Mouse (Mus musculus) liver, embryonic 14.5 days (tissue): Measurements from ENCODE around the gene Tmem106c. TPM values are rescaled to one million over a fixed set of nuclear protein-coding genes. Genes with fewer than 3 reads are reported as not detected.

ENCODE experiments used
- ATAC-seq: fragments of 200-750 bp; cut with Nextera tagmentation; 2 replicates; pipeline ENCODE4 v1.8.0; 2017; ENCODE audit warnings: moderate number of reproducible peaks, mild to moderate bottlenecking, moderate library complexity; ENCODE audit not compliant: insufficient read depth
- DNase-seq, 3 experiments: peaks; one replicate each; pipeline ENCODE4 v3.0.0-alpha.2; 2012 to 2013; ENCODE audit warnings: low read depth in 3 of 3, low spot score in 3 of 3
- H3K27ac ChIP-seq: fragments of 300-500 bp; sonication (generic); 2 replicates; pipeline ENCODE4 v1.5.1; 2014; ENCODE audit warnings: moderate library complexity, mild to moderate bottlenecking, control low read depth, inconsistent platforms
- H3K27me3 ChIP-seq: fragments of 300-500 bp; sonication (generic); 2 replicates; pipeline ENCODE4 v1.6.1; 2014; ENCODE audit warnings: mild to moderate bottlenecking, low read length, moderate library complexity; ENCODE audit not compliant: control insufficient read depth, insufficient read depth
- H3K36me3 ChIP-seq: fragments of 300-500 bp; sonication (generic); replicated peaks from 2 replicates; pipeline ENCODE4 v1.6.1; 2014; ENCODE audit warnings: low read depth; ENCODE audit not compliant: control insufficient read depth, insufficient read depth
- H3K4me1 ChIP-seq, 2 experiments: fragments of 200-500 bp in 1 of 2; fragments of 300-500 bp in 1 of 2; sonication (generic) in 1 of 2; replicated peaks; 2 replicates each; pipeline ENCODE4 v1.6.1; 2012 to 2014; ENCODE audit warnings: antibody characterized with exemption in 1 of 2, inconsistent platforms in 1 of 2, low read length in 1 of 2; ENCODE audit not compliant: control insufficient read depth in 2 of 2, insufficient read depth in 2 of 2
- H3K4me2 ChIP-seq: fragments of 300-500 bp; sonication (generic); 2 replicates; pipeline ENCODE4 v1.6.1; 2014; ENCODE audit warnings: low read depth, mild to moderate bottlenecking, control low read depth, moderate library complexity
- H3K4me3 ChIP-seq, 2 experiments: fragments of 200-500 bp in 1 of 2; fragments of 300-500 bp in 1 of 2; sonication (generic) in 1 of 2; 2 replicates each; pipeline ENCODE4 v1.5.1; 2012 to 2014; ENCODE audit warnings: low read depth in 2 of 2, low read length in 2 of 2, mild to moderate bottlenecking in 2 of 2, control low read depth in 1 of 2, inconsistent platforms in 1 of 2, moderate library complexity in 1 of 2; ENCODE audit not compliant: insufficient read depth in 1 of 2
- H3K9ac ChIP-seq: fragments of 300-500 bp; sonication (generic); replicated peaks from 2 replicates; pipeline ENCODE4 v1.6.1; 2014; ENCODE audit warnings: mild to moderate bottlenecking, control low read depth, moderate library complexity
- H3K9me3 ChIP-seq: fragments of 300-500 bp; sonication (generic); 2 replicates; pipeline ENCODE4 v1.6.1; 2016; ENCODE audit warnings: low read length, mixed read lengths; ENCODE audit not compliant: control insufficient read depth
- CTCF ChIP-seq: IDR thresholded peaks from 2 replicates; pipeline ENCODE4 v1.5.1; 2016; ENCODE audit warnings: antibody characterized with exemption, low read depth, control low read depth
- EP300 ChIP-seq: IDR thresholded peaks from 2 replicates; pipeline ENCODE4 v1.6.1; 2016; ENCODE audit warnings: antibody characterized with exemption, low read depth
- WGBS: fragments of 180-500 bp; shearing (Covaris S2); extraction: QIAGEN DNeasy Blood & Tissue Kit; methylation state at CpG from one replicate; pipeline ENCODE4 v1.1.7; 2014; ENCODE audit not compliant: insufficient replicate concordance; 5-methylcytosine and 5-hydroxymethylcytosine counted together
- polyA plus RNA-seq, 2 experiments: library from polyadenylated mRNA; depleted of rRNA in 1 of 2; stranded (reverse) in 1 of 2; unstranded in 1 of 2; fragments of >200 nt; fragmentation: Nextera tagmentation in 1 of 2; extraction: Ambion mirVana in 1 of 2; gene quantifications; 2 replicates each; pipeline versions ENCODE4 v1.2.1 to v1.2.3; 2012 to 2014

Gene Tmem106c
- polyA plus RNA-seq, 2 experiments, result 10.5 to 13.2 TPM

DNA sequence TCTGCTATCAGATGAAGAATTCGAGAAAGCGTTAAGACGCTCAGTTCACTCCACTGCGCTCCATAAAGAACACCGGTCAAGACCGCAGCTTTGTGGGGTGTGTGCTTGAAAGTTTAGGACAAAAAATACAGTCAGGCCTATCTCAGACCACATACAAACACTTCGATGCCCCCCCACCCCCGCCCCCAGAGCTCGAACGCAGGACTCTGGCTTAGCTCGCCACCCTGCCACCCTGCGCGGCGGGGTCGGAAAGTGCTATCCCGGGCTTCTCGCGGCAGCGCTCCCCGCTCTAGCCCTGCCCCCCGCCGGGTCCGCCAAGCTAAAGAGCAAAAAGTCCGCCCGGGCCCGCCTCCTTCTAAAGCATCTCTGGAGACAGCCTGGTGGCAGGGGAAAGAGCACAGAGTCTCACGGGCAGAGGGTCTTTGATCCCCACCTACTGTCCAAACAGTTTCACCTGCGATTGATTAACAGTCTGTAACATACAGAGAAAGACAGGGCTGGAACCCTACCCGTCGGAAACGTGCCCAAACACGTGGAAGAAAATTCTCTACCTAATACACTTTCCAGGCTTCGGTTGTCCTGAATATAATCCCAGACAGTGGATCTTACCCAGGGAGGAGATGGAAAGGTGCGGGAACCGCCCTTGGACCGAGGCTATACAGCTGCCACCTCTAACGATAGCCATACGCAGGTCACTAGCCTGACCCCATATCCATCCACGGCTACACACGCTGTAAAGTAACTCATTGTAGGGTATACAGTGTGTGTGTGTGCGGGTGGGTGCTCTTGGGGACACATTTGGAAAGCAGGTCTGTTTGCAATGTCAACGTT lies 39.2 kb downstream of the Tmem106c start:
- Histone ChIP-seq H3K4me2 (no peak overlapping the region), H3K27ac (no peak overlapping the region), H3K4me3 (no peak overlapping the region), H3K9ac (no peak overlapping the region), H3K27me3 (peaks cover 88% of the 10 kb centered on the region), H3K36me3 (no peaks in the 10 kb centered on the region), H3K9me3 (no peaks in the 10 kb centered on the region), H3K4me1 (no peaks in the 10 kb centered on the region)
- ATAC-seq, result no peak
- no peak for TF ChIP-seq CTCF
- no peak for TF ChIP-seq EP300
- WGBS, result under 1% methylated on average over 42 of the region's 42 CpGs
- DNase-seq, result no peak

DNA sequence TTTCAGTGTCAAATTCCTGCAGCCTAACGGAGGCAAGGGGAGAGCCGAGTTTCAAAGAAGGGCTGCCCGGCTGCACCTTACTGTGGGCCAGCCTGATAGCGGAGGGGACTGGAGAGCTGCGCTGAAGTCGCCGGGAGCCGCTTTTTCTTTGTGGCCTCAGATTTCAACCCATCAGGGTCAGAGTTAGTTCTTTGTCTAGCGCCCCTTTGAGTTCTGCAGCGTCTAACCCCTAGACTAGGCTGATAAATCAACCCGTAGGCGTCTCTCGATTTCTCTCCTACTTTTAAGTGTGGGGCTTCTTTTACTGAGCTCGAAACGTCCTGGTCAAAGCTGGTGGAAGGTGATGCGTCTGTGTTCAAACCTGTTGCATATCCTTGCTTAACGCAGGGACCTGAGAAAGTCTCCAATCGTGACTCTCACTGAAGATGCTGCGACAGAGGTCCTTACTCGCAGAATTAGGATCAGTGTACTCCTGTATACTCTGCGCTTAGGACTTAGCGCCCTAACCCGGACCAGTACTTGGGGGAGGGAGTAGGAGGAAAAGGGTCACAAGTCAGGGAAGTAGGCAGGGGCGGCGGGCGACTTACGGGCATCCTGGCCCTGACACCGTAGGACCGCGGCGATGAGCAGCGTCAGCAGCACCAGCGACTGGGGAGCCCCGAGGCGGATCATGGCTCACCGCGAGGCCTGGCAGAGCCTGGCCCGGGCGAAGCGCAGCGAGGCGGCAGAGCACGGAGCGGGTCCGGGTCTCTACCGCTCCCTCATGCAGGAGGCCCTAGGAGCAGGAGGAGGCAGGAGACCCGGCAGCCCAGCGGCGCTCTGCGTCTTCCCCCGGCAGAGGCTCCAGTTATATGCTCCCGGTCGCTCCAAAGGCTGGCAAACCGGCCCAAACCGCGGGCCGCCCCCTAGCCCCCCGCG lies 40.1 kb downstream of the Tmem106c start, which contains the start of gene Col2a1:
TSS of gene Col2a1 (minus strand) at position 874 of the 918 bp plus-strand sequence.
- no peak for DNase-seq
- Histone ChIP-seq H3K27me3 (peaks cover 80% of the 10 kb centered on the region), H3K9me3 (no peaks in the 10 kb centered on the region), H3K4me1 (no peaks in the 10 kb centered on the region), H3K4me3 (no peak within 1 kb of the TSS), H3K4me2 (no peak within 1 kb of the TSS), H3K9ac (no peak within 1 kb of the TSS), H3K36me3 (no peaks in the 10 kb centered on the region), H3K27ac (no peak within 1 kb of the TSS)
- no peak for ATAC-seq
- WGBS, result 2% methylated on average over 58 of the region's 59 CpGs
- TF ChIP-seq EP300 (no peak), CTCF (no peak)

DNA sequence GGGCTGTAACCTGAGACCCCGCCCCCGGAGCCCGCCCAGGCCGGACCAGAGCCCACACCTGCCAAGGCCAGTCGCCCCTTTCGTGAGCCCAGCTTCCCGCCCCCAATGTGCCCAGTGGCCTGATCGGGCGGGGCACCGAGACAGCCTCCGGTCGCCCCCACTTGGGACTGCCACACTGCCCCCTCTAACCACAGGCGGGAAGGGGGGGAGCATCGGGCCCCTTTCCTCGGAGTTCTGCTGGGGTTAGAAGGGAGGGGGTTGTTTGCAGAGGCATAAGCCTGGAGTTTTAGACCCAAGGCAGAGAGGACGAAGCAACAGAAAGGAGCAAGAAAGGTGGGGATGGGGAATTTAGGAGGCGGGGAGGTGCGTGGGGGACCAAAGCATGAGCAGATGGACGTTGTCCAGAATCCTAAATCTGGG lies 40.8 kb downstream of the Tmem106c start:
- no peak overlapping the region for H3K4me3 ChIP-seq
- no peak overlapping the region for H3K27ac ChIP-seq
- WGBS, result 4% methylated on average over 19 of the region's 19 CpGs
- TF ChIP-seq EP300 (no peak), CTCF (no peak)
- H3K36me3 ChIP-seq, result no peaks in the 10 kb centered on the region
- H3K27me3 ChIP-seq, result peaks cover 73% of the 10 kb centered on the region
- no peak for DNase-seq
- no peak overlapping the region for H3K9ac ChIP-seq
- H3K4me1 ChIP-seq, result no peaks in the 10 kb centered on the region
- H3K4me2 ChIP-seq, result no peak overlapping the region
- H3K9me3 ChIP-seq, result no peaks in the 10 kb centered on the region
- no peak for ATAC-seq

DNA sequence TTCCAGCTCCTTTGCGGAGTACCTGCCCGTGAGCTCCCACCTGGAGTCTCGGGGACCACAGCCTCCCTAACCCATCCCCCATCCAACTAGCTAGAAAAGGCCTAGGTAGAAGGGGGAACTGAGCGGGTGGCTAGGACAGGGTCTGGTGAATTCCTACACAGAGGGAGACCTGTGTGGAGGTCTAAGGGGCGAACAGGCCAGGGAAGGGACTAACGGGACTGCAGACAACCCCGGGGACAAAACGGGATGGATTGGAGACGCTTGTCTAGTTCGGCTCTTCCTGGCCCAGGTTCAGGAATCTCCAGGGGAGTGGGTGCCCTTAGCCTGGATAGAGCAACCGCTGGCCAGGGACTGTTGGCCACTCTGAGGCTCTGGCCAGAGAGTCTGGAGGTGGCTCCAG lies 41.2 kb downstream of the Tmem106c start:
- H3K4me2 ChIP-seq, result no peak overlapping the region
- no peak overlapping the region for H3K27ac ChIP-seq

DNA sequence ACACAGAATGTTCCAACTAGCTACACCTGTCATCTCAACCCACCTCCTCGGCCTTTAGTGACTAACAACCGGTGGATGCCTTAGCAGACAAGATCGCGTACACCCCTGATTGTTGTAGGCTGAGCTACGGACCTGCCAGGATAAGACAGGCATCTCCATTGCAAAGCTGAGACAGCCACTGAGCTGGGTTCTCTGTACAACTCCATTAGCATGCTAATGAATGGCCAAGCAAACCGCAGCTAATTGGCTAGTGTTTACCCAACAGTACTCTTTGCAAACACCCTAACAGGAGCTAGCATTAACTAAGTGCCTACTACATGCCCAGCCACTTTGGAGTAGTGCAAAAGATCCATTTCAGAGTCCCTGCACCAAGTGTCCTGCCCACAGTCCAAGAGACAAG lies 48.8 kb downstream of the Tmem106c start:
- Histone ChIP-seq H3K4me1 (no peaks in the 10 kb centered on the region), H3K9me3 (no peaks in the 10 kb centered on the region), H3K9ac (no peak overlapping the region), H3K27me3 (no peaks in the 10 kb centered on the region; the same call in 1 of the 2 replicates), H3K4me3 (no peak overlapping the region), H3K27ac (no peak overlapping the region), H3K4me2 (no peak overlapping the region), H3K36me3 (no peaks in the 10 kb centered on the region)
- 55% methylated on average over 6 of the region's 6 CpGs for WGBS
- DNase-seq, result no peak
- TF ChIP-seq EP300 (no peak), CTCF (no peak)
- ATAC-seq, result no peak

More for the DNA sequence above, 41.2 kb downstream of the Tmem106c start:
- H3K4me3 ChIP-seq, result no peak overlapping the region
- WGBS, result 10% methylated on average over 11 of the region's 11 CpGs
- DNase-seq (no peak), ATAC-seq (no peak)
- no peak overlapping the region for H3K9ac ChIP-seq
- no peaks in the 10 kb centered on the region for H3K9me3 ChIP-seq
- H3K4me1 ChIP-seq, result no peaks in the 10 kb centered on the region
- no peaks in the 10 kb centered on the region for H3K36me3 ChIP-seq
- H3K27me3 ChIP-seq, result peaks cover 69% of the 10 kb centered on the region
- TF ChIP-seq EP300 (no peak), CTCF (no peak)
